Mouse (Mus musculus): Measurements from ENCODE around the gene Arsa. TPM values are rescaled to one million over a fixed set of nuclear protein-coding genes. Genes with fewer than 3 reads are reported as not detected.
A peak's percentile ranks its signal among the peaks of the same experiment; 100 is the strongest.

Gene Arsa
- polyA plus RNA-seq, 1 experiment from 2014 or later, result 14.1 TPM

DNA sequence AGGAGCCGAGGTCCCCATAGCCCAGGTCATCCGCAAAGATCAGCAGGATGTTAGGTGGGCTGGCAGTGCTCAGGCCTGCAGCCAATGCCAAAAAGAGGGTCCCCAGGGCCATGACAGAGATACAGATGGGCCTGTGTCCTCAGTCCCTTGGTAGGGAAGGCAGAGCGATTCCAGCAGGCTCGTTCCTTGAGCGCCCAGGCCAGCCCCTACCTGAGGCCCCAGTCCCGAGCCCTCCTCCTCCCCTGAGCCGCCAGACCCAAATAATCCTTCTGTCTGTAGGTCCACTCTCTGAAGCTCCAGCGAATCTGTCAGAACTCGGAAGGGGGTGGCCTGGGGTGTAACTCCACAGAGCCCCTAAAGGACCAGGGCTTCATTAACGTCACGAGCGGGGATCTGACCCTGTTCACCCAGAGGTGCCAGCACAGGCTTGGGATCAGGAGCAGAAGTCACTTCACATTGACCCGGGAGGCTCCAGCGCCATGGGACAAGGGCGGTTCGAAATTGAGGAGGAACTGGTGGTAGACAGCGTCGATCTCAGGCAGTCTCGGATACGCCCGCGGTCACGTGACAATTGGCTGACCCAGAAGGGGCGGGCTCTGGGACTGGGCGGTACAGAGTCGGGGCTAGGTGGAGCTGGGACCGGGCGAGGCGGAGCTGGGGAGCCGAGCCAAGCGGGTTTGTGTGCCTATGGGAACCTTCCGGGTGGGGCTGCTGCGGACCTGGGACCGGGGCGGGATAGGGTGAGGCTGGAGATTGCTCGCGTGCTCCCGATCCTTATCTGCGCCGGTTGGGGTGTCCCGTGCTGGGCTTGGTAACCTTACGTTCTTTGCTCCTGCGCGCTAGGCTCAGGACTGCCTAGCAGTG is 1.4 kb downstream of the Arsa start:
- WGBS, result 7% methylated on average over 44 of the region's 44 CpGs
- ATAC-seq (ENCODE audit: insufficient number of reproducible peaks, insufficient read depth, low FRiP score, low read depth), result peak; percentile 96

DNA sequence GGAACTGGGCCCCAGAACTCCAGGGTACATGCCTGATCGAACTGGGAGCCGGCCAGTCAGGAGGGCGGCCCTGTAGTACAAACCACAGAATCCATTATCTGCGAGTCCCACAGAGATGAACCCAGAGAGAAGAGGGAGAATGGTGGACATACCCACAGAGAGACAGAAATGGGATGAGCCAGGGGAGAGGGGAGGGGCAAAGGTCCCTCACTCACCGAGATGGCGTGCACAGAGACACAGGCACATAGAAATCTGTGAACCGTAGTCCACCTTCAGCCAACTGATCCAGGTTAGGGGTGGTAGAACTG is 2.0 kb downstream of the Arsa start:
- H3K36me3 ChIP-seq (ENCODE audit: control insufficient read depth, insufficient read depth, low read length), result no peaks in the 10 kb centered on the region
- peaks cover 6 to 17% of the 10 kb centered on the region in 2 experiments; a peak in 3 of 4 replicates for H3K4me1 ChIP-seq (ENCODE audit: control insufficient read depth in 2 of 2, insufficient read depth in 2 of 2, low read length in 2 of 2)
- no peaks in the 10 kb centered on the region for H3K27me3 ChIP-seq (ENCODE audit: control insufficient read depth, insufficient read depth, low read length)
- no peak for ATAC-seq (ENCODE audit: insufficient number of reproducible peaks, insufficient read depth, low FRiP score, low read depth)
- H3K9ac ChIP-seq (ENCODE audit: low read length), result peak overlapping the region; percentile 81; the same call in 1 of the 2 replicates
- H3K4me2 ChIP-seq (ENCODE audit: low read length), result peak overlapping the region; percentile 94
- peak overlapping the region; percentile 62 to 84 for H3K4me3 ChIP-seq (ENCODE audit: control insufficient read depth in 1 of 2, insufficient read depth in 1 of 2, low read depth in 1 of 2, low read length in 2 of 2)
- H3K27ac ChIP-seq (replicated peaks in 1 of 2; ENCODE audit: control insufficient read depth in 1 of 2, insufficient read depth in 1 of 2, low read depth in 2 of 2, low read length in 2 of 2), result 0 out of 4 replicates have a peak overlapping the region, but pooled peaks of 1 of the 2 experiments have one; percentile 81
- H3K9me3 ChIP-seq (ENCODE audit: control insufficient read depth, low read length), result no peaks in the 10 kb centered on the region
- 88% methylated on average over 7 of the region's 7 CpGs for WGBS

More for the DNA sequence above, 1.4 kb downstream of the Arsa start:
- Histone ChIP-seq H3K4me2 (ENCODE audit: low read length) (peak overlapping the region; percentile 94), H3K9ac (ENCODE audit: low read length) (peak overlapping the region; percentile 81), H3K9me3 (ENCODE audit: control insufficient read depth, low read length) (no peaks in the 10 kb centered on the region), H3K4me3 (ENCODE audit: control insufficient read depth in 1 of 2, insufficient read depth in 1 of 2, low read depth in 1 of 2, low read length in 2 of 2) (peak overlapping the region; percentile 62 to 84), H3K27me3 (ENCODE audit: control insufficient read depth, insufficient read depth, low read length) (no peaks in the 10 kb centered on the region), H3K27ac (replicated peaks in 1 of 2; ENCODE audit: control insufficient read depth in 1 of 2, insufficient read depth in 1 of 2, low read depth in 2 of 2, low read length in 2 of 2) (peak overlapping the region; percentile 66 to 81), H3K4me1 (ENCODE audit: control insufficient read depth in 2 of 2, insufficient read depth in 2 of 2, low read length in 2 of 2) (peaks cover 8 to 22% of the 10 kb centered on the region in 2 experiments; a peak in 3 of 4 replicates), H3K36me3 (ENCODE audit: control insufficient read depth, insufficient read depth, low read length) (no peaks in the 10 kb centered on the region)

DNA sequence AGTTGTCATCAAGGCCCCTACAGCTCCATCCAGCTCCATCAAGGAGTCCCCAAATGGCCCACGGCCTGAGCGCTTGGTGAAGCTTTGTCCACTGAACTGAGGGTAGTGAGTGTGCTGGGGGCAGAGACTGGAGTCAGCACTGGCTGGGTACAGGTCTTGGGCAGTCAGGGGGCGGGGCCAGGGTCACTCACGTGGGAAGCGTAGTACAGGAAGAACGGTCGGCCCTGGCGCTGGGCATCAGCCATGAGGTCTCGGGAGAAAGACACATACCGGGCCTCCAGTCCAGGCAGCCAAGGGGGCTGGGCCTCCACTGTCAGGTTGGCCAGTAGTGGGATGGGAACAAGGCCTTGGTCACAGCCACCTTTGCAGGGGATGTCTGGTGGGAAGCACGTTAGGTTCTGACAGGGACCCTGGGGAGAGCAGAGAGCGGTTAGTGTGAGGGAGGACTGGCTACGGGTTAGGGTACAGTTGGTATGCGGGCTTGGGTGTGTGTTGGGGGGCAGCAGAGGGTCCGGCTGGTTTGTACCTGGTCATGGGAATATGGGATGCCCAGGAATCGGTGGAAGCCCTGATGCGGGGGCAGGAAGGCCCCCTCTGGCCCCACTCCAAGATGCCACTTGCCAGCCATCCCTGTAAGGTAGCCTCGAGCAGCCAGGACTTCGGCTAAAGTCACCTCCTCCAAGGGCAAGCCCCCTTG is 2.5 kb downstream of the Arsa start:
- Histone ChIP-seq H3K9me3 (ENCODE audit: control insufficient read depth, low read length) (no peaks in the 10 kb centered on the region), H3K4me2 (ENCODE audit: low read length) (no peak overlapping the region), H3K4me1 (ENCODE audit: control insufficient read depth in 2 of 2, insufficient read depth in 2 of 2, low read length in 2 of 2) (peaks cover 5 to 14% of the 10 kb centered on the region in 2 experiments; a peak in 3 of 4 replicates), H3K4me3 (ENCODE audit: control insufficient read depth in 1 of 2, insufficient read depth in 1 of 2, low read depth in 1 of 2, low read length in 2 of 2) (no peak overlapping the region), H3K36me3 (ENCODE audit: control insufficient read depth, insufficient read depth, low read length) (no peaks in the 10 kb centered on the region), H3K9ac (ENCODE audit: low read length) (no peak overlapping the region), H3K27me3 (ENCODE audit: control insufficient read depth, insufficient read depth, low read length) (no peaks in the 10 kb centered on the region), H3K27ac (replicated peaks in 1 of 2; ENCODE audit: control insufficient read depth in 1 of 2, insufficient read depth in 1 of 2, low read depth in 2 of 2, low read length in 2 of 2) (no peak overlapping the region)
- ATAC-seq (ENCODE audit: insufficient number of reproducible peaks, insufficient read depth, low FRiP score, low read depth), result no peak
- WGBS, result 93% methylated on average over 19 of the region's 19 CpGs

DNA sequence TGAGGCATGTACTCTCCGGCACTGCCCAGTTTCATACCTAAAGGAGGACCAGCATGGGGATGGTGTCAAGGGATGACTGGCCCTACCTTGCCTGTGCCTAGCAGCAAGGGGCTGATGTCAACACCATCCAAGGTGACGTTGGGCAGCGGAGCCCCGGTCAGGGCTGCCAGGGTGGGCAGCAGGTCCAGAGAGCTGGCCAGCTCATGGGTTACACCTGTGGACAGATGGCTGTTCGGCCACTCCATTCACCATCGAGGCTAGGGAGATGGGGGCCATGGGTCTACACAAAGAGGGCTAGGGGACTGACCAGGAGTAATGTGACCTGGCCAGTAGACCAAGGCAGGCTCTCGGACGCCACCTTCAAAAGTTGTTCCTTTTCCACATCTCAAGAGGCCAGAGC is 3.3 kb downstream of the Arsa start:
- 95% methylated on average over 8 of the region's 8 CpGs for WGBS
- no peak for ATAC-seq (ENCODE audit: insufficient number of reproducible peaks, insufficient read depth, low FRiP score, low read depth)

DNA sequence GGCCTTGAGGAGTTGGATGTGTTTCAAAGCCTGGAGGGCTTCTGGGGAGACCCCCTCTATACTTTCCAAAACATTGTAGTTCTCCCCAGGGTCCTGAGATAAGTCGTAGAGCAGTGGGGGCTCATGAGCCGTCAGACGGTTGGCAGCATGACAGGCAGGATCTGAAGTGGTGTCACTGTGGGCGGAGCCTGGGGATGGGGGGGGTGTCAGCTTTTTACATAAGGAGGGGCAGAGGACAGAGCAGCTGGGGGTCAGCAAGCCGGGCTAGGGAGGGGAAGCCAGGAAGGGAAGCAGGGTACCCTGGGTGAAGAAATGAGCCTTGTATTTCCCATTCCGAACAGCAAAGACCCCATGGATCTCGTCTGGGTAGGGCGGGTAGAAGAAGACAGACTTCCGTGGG is 3.9 kb downstream of the Arsa start:
- ATAC-seq (ENCODE audit: insufficient number of reproducible peaks, insufficient read depth, low FRiP score, low read depth), result no peak
- 63% methylated on average over 9 of the region's 9 CpGs for WGBS
- no peak overlapping the region for H3K4me3 ChIP-seq (ENCODE audit: control insufficient read depth in 1 of 2, insufficient read depth in 1 of 2, low read depth in 1 of 2, low read length in 2 of 2)

More for the DNA sequence above, 3.3 kb downstream of the Arsa start:
- Histone ChIP-seq H3K9me3 (ENCODE audit: control insufficient read depth, low read length) (no peaks in the 10 kb centered on the region), H3K4me1 (ENCODE audit: control insufficient read depth in 2 of 2, insufficient read depth in 2 of 2, low read length in 2 of 2) (peaks cover 5 to 14% of the 10 kb centered on the region in 2 experiments; a peak in 3 of 4 replicates), H3K9ac (ENCODE audit: low read length) (no peak overlapping the region), H3K4me2 (ENCODE audit: low read length) (no peak overlapping the region), H3K27ac (replicated peaks in 1 of 2; ENCODE audit: control insufficient read depth in 1 of 2, insufficient read depth in 1 of 2, low read depth in 2 of 2, low read length in 2 of 2) (no peak overlapping the region), H3K36me3 (ENCODE audit: control insufficient read depth, insufficient read depth, low read length) (no peaks in the 10 kb centered on the region), H3K4me3 (ENCODE audit: control insufficient read depth in 1 of 2, insufficient read depth in 1 of 2, low read depth in 1 of 2, low read length in 2 of 2) (no peak overlapping the region), H3K27me3 (ENCODE audit: control insufficient read depth, insufficient read depth, low read length) (no peaks in the 10 kb centered on the region)

DNA sequence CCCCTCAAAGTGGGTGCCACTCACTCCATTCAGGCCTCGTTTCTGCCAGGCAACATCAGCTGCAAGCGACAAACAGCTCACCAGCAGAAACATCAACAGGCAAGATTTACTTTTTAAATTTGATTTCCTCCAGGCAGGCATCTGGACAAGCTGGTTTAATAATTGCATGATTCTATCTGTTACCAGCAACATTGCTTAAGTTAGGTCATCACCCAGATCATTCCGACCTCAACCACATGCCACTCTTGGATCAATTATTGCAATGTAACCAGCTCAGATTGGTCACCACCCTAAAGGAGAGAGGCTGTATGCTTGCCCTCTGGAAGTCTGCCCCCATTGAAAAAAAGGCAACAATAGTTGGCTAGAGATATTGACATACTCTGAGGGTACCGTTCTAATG is 5.7 kb downstream of the Arsa start:
- WGBS, result 83% methylated on average over 4 of the region's 4 CpGs
- H3K4me1 ChIP-seq (ENCODE audit: control insufficient read depth in 2 of 2, insufficient read depth in 2 of 2, low read length in 2 of 2), result peaks cover 5 to 9% of the 10 kb centered on the region in 2 experiments; a peak in 3 of 4 replicates
- no peak overlapping the region for H3K9ac ChIP-seq (ENCODE audit: low read length)
- no peak for ATAC-seq (ENCODE audit: insufficient number of reproducible peaks, insufficient read depth, low FRiP score, low read depth)
- no peaks in the 10 kb centered on the region for H3K9me3 ChIP-seq (ENCODE audit: control insufficient read depth, low read length)
- no peaks in the 10 kb centered on the region for H3K27me3 ChIP-seq (ENCODE audit: control insufficient read depth, insufficient read depth, low read length)
- no peak overlapping the region for H3K4me3 ChIP-seq (ENCODE audit: control insufficient read depth in 1 of 2, insufficient read depth in 1 of 2, low read depth in 1 of 2, low read length in 2 of 2)
- H3K4me2 ChIP-seq (ENCODE audit: low read length), result no peak overlapping the region
- H3K36me3 ChIP-seq (ENCODE audit: control insufficient read depth, insufficient read depth, low read length), result no peaks in the 10 kb centered on the region
- no peak overlapping the region for H3K27ac ChIP-seq (replicated peaks in 1 of 2; ENCODE audit: control insufficient read depth in 1 of 2, insufficient read depth in 1 of 2, low read depth in 2 of 2, low read length in 2 of 2)

More for the DNA sequence above, 3.9 kb downstream of the Arsa start:
- no peak overlapping the region for H3K27ac ChIP-seq (replicated peaks in 1 of 2; ENCODE audit: control insufficient read depth in 1 of 2, insufficient read depth in 1 of 2, low read depth in 2 of 2, low read length in 2 of 2)
- no peaks in the 10 kb centered on the region for H3K27me3 ChIP-seq (ENCODE audit: control insufficient read depth, insufficient read depth, low read length)
- H3K4me1 ChIP-seq (ENCODE audit: control insufficient read depth in 2 of 2, insufficient read depth in 2 of 2, low read length in 2 of 2), result peaks cover 5 to 14% of the 10 kb centered on the region in 2 experiments; a peak in 3 of 4 replicates
- H3K9me3 ChIP-seq (ENCODE audit: control insufficient read depth, low read length), result no peaks in the 10 kb centered on the region
- H3K4me2 ChIP-seq (ENCODE audit: low read length), result no peak overlapping the region
- no peaks in the 10 kb centered on the region for H3K36me3 ChIP-seq (ENCODE audit: control insufficient read depth, insufficient read depth, low read length)
- H3K9ac ChIP-seq (ENCODE audit: low read length), result no peak overlapping the region

DNA sequence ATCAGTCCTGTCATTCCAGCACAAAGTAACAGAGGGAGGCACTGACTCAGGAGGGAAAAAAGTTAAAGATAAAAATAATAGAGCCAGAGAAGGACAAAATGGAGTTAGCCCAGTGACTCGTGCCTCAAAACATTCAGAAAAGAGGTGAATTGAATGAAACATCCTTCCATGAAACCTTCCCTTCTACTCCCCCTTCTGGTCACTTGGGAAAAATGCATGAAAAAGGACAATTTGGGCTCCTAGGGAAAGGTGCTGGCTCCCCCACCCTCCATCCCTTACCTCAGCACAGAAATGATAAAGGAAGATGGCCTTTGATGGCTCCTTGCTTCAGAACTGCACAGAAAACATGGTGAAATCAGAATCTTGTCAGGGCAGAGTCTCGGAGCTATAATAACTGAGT is 8.6 kb downstream of the Arsa start:
- H3K27ac ChIP-seq (replicated peaks in 1 of 2; ENCODE audit: control insufficient read depth in 1 of 2, insufficient read depth in 1 of 2, low read depth in 2 of 2, low read length in 2 of 2), result no peak overlapping the region
- H3K4me2 ChIP-seq (ENCODE audit: low read length), result no peak overlapping the region
- H3K4me1 ChIP-seq (ENCODE audit: control insufficient read depth in 2 of 2, insufficient read depth in 2 of 2, low read length in 2 of 2), result no peaks in the 10 kb centered on the region
- H3K9me3 ChIP-seq (ENCODE audit: control insufficient read depth, low read length), result no peaks in the 10 kb centered on the region
- H3K4me3 ChIP-seq (ENCODE audit: control insufficient read depth in 1 of 2, insufficient read depth in 1 of 2, low read depth in 1 of 2, low read length in 2 of 2), result no peak overlapping the region
- H3K9ac ChIP-seq (ENCODE audit: low read length), result no peak overlapping the region
- 36% methylated on average over 2 of the region's 2 CpGs for WGBS
- no peaks in the 10 kb centered on the region for H3K27me3 ChIP-seq (ENCODE audit: control insufficient read depth, insufficient read depth, low read length)
- no peaks in the 10 kb centered on the region for H3K36me3 ChIP-seq (ENCODE audit: control insufficient read depth, insufficient read depth, low read length)
- ATAC-seq (ENCODE audit: insufficient number of reproducible peaks, insufficient read depth, low FRiP score, low read depth), result no peak
